Mouse (Mus musculus) retina, adult 2 months (tissue): ENCODE results near the gene Rbbp4.

ENCODE experiments used
- DNase-seq: peaks from one replicate; pipeline ENCODE4 v3.0.0-alpha.2; 2012; ENCODE audit warnings: low read depth, low spot score

Rbbp4 gene

DNA sequence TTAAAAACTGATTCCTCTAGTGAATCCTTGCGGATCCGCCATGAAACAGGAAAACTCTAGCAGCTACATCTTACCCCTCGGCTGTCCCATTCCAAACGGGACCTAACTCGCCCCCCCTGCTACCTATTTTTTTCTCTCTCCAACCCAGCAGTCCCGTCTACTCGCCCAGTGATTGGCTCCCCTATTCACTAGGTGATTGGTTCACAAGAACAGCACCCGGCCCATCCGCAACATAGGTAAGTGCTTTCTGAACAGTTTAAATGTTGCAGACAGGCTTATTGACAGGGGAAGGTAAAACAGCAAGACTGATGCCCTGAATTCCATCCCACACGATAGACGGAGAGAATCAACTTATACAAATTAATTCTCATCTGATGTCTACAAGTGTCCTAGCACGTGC is 18.0 kb upstream of the Rbbp4 start:
- no peak for DNase-seq

DNA sequence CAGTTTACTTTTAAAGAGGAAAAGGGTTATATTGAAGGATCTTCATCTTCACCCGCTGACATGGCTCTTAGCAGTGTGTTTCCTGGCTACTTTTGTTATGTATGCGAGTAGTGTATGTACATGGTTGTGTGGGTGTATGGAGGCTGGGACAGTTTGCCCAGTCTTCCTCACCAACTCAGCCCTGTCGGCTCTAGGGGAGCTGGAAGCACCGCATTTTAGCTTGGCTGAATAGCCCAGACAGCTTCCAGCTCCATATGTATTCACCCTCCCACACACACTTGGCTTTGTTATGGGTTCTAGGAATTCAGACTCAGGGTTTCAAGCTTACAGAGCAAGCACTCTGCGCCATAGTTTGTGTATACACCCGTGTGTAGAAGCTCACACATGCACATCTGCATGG is 15.9 kb upstream of the Rbbp4 start:
- DNase-seq, result no peak

DNA sequence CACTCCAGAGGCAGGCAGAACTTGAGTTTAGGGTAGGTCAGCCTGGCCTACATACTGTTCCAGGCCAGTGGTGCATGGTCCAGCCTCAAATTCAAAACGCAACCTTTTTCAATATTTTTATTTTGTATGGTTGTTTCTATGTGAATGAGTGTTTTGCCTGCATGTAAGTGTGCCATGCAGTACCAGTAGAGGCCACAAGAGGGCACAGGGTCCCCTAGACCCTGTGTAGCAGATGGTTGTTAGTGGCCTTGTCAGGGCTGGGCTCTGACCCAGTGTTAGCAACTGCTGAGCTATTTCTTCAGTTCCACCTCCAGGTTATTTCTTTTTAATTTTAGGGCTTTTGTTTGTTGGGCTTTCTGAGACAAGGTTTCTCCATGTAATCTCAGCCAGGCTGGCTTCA is 15.5 kb upstream of the Rbbp4 start:
- peak; percentile 72 for DNase-seq

DNA sequence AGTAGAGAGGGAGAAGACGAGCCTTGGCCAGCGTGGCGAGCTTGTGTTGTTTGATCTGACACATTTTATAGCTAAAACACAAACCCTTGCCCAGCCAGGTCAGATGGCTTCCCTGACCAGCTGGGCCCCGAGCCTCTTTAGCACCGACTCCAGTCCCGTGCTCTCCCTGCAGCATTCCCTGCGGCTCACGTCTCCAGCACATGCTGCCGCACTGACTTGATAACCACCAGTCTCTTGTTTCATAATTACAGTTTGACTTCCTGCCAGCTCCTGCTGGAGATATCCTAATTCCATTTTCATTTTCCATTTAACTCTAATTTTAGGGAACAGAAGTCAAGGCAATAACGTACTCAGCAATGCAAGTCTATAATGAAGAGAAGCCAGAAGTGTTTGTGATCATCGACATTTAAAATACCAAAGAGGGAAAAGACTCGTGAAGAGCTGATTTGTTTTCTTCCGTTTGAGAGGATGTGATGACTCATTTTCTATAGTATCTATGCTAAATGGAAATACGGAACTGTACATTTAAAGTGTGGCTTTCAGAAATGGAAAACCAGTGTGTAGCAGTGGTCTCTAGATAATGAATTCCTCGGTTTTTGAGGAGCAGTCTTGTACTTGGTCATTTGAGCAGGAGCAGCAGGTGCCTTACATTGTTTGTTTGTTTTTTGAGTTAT is 11.4 kb upstream of the Rbbp4 start:
- no peak for DNase-seq

DNA sequence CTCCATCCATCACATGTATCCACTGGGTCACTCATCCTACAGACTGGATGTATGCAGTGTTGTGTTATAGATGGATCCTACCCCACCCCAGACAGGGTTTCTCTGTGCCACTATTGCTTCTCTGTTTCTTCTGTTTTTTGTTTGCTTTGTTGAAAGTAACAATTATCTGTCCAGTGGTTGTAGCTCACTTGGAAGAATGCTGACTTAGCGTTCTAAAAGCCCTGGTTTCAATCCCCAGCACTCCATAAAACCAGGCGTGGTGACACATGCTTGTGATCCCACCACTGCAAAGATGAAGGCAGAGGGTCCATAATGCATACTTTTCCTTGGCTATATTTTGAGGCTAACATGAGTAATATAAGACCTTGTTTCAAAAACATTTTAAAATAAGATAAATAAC is 7.5 kb upstream of the Rbbp4 start:
- no peak for DNase-seq

- no peak for DNase-seq
Measured at GRCm38 (mm10) chr4:129341888-129342287, 6.7 kb upstream of the Rbbp4 start.

DNA sequence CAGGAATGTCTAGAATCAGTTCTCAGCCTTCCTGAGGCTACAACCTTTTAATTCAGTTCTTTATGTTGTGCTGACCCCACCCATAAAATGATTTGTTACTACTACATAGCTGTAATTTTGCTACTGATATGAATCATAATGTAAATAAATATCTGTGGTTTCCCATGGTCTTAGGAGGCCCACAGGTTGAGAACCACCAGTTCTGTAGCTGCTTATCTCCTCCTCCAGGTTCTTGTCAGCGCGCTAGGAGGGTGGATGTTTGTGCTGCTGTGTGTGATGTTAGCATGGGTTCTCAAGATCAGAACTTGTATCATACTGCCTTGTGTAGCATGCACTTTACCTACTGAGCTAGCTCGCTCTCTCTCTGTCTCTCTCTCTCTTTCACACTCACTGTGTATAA is 4.6 kb upstream of the Rbbp4 start:
- no peak for DNase-seq

DNA sequence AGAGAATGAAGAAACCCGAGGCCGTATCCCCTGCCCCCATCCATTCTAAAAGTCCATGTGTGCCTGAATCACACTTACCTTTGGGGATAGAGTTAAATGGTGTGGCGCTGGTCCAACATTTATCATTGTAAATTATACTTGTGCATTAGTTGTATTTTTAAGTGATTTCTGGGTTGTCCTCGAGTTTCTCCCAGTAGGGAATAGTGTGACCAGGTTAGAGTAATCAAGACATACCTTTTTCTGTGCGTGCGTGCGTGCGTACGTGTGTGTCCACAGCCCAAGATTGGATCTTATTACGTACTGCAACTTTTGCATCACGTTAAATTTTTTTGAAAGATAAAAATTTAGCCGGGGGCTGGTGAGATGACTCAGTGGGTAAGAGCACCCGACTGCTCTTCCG is 1.1 kb upstream of the Rbbp4 start:
- DNase-seq, result no peak

- DNase-seq, result no peak
Measured at GRCm38 (mm10) chr4:129334677-129335215, 424 bp downstream of the Rbbp4 start.

DNA sequence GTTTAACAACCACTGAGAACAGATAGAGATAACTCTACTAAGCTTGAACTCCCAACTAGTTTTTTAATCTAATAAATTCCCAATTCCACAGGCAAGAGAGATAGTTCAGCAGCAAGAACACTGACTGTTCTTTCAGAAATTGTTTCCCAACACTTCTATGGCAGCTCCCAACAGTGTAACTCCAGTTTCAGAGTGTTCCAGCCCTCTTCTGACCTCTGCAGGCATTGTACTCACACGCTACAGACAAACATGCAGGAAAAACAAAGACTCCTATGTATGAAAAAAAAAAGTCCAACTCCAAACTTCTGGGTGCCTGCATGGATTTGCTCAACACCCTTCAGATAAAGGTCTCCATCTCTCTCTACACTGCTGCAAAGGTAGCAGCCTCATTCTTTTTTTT is 2.3 kb downstream of the Rbbp4 start:
- DNase-seq, result no peak

- DNase-seq, result no peak
Measured at GRCm38 (mm10) chr4:129326191-129326590, 9.0 kb downstream of the Rbbp4 start.

GRCm38 (mm10) chr4:129324756-129325155 is 10.4 kb downstream of the Rbbp4 start:
- no peak for DNase-seq

- DNase-seq, result no peak
Measured at GRCm38 (mm10) chr4:129323491-129323890, 11.7 kb downstream of the Rbbp4 start.

DNA sequence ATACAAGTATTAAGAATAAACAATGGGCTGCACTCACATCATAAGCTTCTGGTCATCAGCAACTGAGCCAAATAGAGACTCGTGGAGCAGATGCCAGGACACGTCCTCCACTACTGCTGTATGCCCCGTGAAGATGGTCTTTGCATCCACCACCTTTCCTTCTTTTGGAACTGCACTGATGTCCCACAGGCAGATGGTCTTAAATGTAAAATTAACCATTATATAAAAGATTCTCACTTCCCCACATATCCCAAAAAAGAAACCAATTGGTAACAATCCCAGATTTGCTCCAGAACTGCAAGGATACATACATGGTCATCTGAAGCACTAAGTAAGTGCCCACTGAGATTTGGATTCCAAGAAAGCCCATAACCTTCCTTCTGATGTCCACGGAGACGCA is 13.1 kb downstream of the Rbbp4 start:
- DNase-seq, result no peak

DNA sequence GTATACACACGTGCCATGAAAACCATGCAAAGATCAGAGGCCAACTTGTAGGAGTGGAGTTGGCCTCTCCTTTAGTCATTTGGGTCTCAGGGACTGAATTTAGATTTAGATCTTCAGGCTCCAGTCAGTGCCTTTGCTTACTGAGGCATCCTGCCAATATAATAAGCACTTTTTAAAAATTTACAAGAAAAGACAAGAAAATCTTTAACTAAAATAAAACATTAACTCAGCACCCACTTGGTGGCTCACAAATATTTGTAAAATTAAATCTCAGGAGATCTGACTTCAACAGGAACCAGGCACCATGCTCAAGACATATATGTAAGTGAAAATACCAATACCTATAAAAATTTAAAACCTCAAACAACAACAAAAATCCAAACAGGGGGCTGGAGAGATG is 14.3 kb downstream of the Rbbp4 start:
- no peak for DNase-seq

DNA sequence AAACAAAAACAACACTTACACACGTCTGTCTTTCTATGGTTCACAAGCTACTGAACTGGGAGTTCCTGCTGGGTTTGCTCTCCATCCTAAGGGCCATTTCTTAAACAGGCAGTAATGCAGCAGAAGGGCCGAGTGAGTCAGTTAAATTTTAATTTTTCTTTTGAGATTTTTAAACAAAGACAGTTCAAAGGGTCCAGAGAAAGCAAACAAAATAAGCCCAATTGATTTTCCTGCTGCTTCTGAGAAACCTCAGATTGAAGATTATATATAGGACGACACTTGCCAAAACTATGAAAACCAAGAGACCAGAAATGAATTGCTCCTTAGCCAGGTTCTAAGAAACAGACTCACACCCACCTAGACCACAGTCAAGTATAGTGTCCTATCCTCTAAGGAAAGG is 21.3 kb downstream of the Rbbp4 start:
- no peak for DNase-seq

DNA sequence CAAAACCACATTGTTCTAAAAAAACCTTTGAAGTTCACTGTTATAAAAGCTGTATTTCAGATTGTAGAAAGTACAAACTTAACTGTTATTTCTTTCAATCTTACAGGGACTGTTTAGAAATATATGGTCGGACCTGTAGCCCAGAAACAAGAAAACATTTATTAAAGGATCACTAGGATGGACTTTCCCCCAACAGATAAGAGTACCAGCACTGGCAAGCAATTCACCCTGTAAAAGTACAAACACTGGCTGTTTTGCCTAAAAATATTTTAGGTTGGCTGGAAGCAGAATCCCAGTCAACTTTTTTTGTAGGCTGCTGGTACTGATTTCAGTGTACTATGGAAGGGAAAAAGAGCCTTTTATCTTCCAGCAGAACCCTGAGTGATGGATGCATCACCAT is 27.2 kb downstream of the Rbbp4 start:
- DNase-seq, result no peak

DNA sequence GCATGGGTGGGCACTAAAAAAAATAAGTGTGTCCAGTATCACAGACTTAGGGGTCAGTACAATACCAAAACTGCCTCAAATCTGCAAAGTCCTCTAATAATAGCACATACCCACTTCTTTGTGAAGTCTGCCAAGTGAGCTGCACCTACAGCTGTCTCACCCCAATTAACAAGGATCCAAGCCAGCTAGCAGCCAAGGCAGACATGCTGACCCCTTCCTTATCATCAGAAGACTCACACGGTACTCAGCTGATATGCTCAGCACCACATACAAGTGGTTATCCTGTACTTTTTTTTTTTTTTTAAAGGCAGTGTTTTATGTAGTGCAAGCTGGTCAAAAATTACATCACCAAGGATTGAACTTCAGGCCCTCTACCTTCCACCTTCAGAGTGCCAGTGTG is 30.9 kb downstream of the Rbbp4 start:
- no peak for DNase-seq

GRCm38 (mm10) chr4:129303816-129304215 is 31.4 kb downstream of the Rbbp4 start:
- no peak for DNase-seq

DNA sequence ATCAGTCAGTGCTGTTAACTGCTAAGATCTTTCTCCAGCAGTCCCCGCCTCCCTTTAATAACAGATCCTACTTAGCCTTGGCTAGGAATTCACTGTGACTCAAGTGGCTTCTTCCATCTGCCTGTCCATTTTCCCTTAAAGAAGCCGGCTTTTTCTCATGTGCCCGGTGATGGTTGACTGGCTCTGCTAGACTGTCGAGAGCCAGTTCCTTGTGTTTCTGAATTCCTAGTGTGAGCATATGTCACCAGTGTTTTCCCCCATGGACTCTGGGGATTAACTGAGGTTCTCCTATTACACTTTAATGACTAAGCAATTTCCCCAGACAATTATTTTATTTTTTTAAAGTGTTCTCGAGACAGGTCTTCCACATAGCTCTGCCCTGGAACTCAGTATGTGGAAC is 31.8 kb downstream of the Rbbp4 start:
- DNase-seq, result no peak

- no peak for DNase-seq
Measured at GRCm38 (mm10) chr4:129299121-129299520, 36.0 kb downstream of the Rbbp4 start.

DNA sequence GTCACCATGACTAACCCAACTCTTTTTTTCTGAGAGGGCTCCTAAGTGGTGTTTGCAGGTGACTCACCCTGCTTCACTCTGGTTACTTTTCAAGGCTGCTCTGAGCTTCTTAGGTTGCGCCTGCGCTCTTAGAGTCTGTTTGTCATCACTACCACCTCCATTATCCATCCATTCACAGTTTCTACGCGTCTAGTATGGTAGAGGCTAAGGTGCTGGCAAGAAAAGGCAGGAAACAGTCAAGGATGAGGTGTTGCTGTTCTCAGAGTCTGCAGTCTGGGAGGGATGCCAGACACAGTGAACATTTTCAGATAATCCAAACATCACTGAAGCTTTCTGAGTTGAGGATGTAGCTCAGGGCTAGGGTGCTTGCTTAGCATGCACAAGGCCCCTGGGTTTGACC is 37.4 kb downstream of the Rbbp4 start:
- no peak for DNase-seq

- DNase-seq, result no peak
Measured at GRCm38 (mm10) chr4:129296066-129296465, 39.1 kb downstream of the Rbbp4 start.

- no peak for DNase-seq
Measured at GRCm38 (mm10) chr4:129295188-129295587, 40.0 kb downstream of the Rbbp4 start.
